In genomic region chr11:78322076-78322831, GRCm38 (mm10) we compare ENCODE assay signal across 8 mouse cellular contexts. TPM values are rescaled to one million over a fixed set of nuclear protein-coding genes. Genes with fewer than 3 reads are reported as not detected.
DNase-seq lines count a peak whose midpoint lies in the region; ATAC-seq and TF ChIP-seq lines count a peak whose summit lies in the region.

No protein-coding gene starts in this region.

- peak overlapping the region; percentile 1; the same call in 1 of the 2 replicates for H3K27ac ChIP-seq in kidney, adult 2 months (ENCODE audit: insufficient read depth, low read depth, low read length)
- peak overlapping the region; percentile 65 for H3K27ac ChIP-seq in embryonic facial prominence, embryonic 13.5 days
- peak overlapping the region; percentile 54 for H3K27ac ChIP-seq in limb, embryonic 15.5 days

- no peak for TF ChIP-seq CTCF in kidney, adult 2 months (conservative IDR thresholded peaks at IDR 0.05; ENCODE audit: insufficient read depth, insufficient read length, low read depth, low read length)
- no peak for TF ChIP-seq CTCF in E14TG2a.4 (conservative IDR thresholded peaks at IDR 0.05; ENCODE audit: low read length)

- H3K9me3 ChIP-seq in E14TG2a.4 (ENCODE audit: low read length): no peaks in the 10 kb centered on the region
- H3K9me3 ChIP-seq in embryonic facial prominence, embryonic 13.5 days: no peaks in the 10 kb centered on the region
- no peaks in the 10 kb centered on the region for H3K9me3 ChIP-seq in limb, embryonic 15.5 days

- H3K27me3 ChIP-seq in kidney, adult 2 months (replicated peaks; ENCODE audit: control insufficient read depth, insufficient read depth, low read length): no peaks in the 10 kb centered on the region
- no peaks in the 10 kb centered on the region for H3K27me3 ChIP-seq in E14TG2a.4 (ENCODE audit: insufficient read depth, low read length)
- no peaks in the 10 kb centered on the region for H3K27me3 ChIP-seq in embryonic facial prominence, embryonic 13.5 days
- no peaks in the 10 kb centered on the region for H3K27me3 ChIP-seq in limb, embryonic 15.5 days

- WGBS in kidney, adult 2 months: 39% methylated on average over 2 of the region's 2 CpGs
- 36% methylated on average over 2 of the region's 2 CpGs for WGBS in embryonic facial prominence, embryonic 13.5 days
- 31% methylated on average over 2 of the region's 2 CpGs for WGBS in limb, embryonic 15.5 days

- no peak overlapping the region for H3K4me3 ChIP-seq in kidney, adult 2 months (ENCODE audit: insufficient read depth, low read depth, low read length)
- H3K4me3 ChIP-seq in E14TG2a.4 (replicated peaks; ENCODE audit: low read length): peak overlapping the region; percentile 76
- peak overlapping the region; percentile 23 for H3K4me3 ChIP-seq in embryonic facial prominence, embryonic 13.5 days
- 0 out of 2 replicates have a peak overlapping the region, but pooled peaks have one; percentile 23 for H3K4me3 ChIP-seq in limb, embryonic 15.5 days

- peaks cover 9% of the 10 kb centered on the region; the same call in 1 of the 2 replicates for H3K4me1 ChIP-seq in kidney, adult 2 months (ENCODE audit: control insufficient read depth, insufficient read depth, low read length)
- peaks cover 56% of the 10 kb centered on the region for H3K4me1 ChIP-seq in E14TG2a.4 (replicated peaks; ENCODE audit: low read depth, low read length)
- peaks cover 18% of the 10 kb centered on the region for H3K4me1 ChIP-seq in embryonic facial prominence, embryonic 13.5 days
- H3K4me1 ChIP-seq in limb, embryonic 15.5 days: peaks cover 20% of the 10 kb centered on the region

- no peaks in the 10 kb centered on the region for H3K36me3 ChIP-seq in kidney, adult 2 months (ENCODE audit: control insufficient read depth, insufficient read depth, low read length)
- peaks cover 83% of the 10 kb centered on the region for H3K36me3 ChIP-seq in E14TG2a.4 (ENCODE audit: insufficient read depth, low read length)
- H3K36me3 ChIP-seq in embryonic facial prominence, embryonic 13.5 days: peaks cover 42% of the 10 kb centered on the region
- H3K36me3 ChIP-seq in limb, embryonic 15.5 days: peaks cover 38% of the 10 kb centered on the region

- H3K9ac ChIP-seq in embryonic facial prominence, embryonic 13.5 days: no peak overlapping the region
- H3K9ac ChIP-seq in limb, embryonic 15.5 days: no peak overlapping the region

- DNase-seq in kidney, adult 2 months: no peak
- no peak for DNase-seq in kidney, adult 18-20 months
- no peak for DNase-seq in thymus, postnatal 25 days
- DNase-seq in right cerebral cortex, adult 2 months (ENCODE audit: low spot score in 2 of 2): no peak

- no peak for TF ChIP-seq POLR2A in kidney, adult 2 months (IDR thresholded peaks at IDR 0.05; ENCODE audit: low read depth, low read length)

- H3K4me2 ChIP-seq in embryonic facial prominence, embryonic 13.5 days: peak overlapping the region; percentile 56
- peak overlapping the region; percentile 40 for H3K4me2 ChIP-seq in limb, embryonic 15.5 days

- ATAC-seq in embryonic facial prominence, embryonic 13.5 days (ENCODE audit: insufficient number of reproducible peaks, insufficient read depth, low FRiP score, low TSS enrichment, low read depth): no peak
- ATAC-seq in limb, embryonic 15.5 days (ENCODE audit: insufficient number of reproducible peaks, low FRiP score, low TSS enrichment, low read depth): no peak
- no peak for ATAC-seq in megakaryocyte progenitor cell, adult 5-6 weeks (replicated peaks; ENCODE audit: poor library complexity)

RNA-seq across cellular contexts. Expression of gene Aldoc, which starts 0.5 kb away (rescaled TPM):
- 36.2 and 43.5 TPM in 2 replicates for polyA plus RNA-seq in kidney, adult 2 months (2012; rRNA removed)
- 16.6 and 21.1 TPM in 2 replicates for polyA plus RNA-seq in embryonic facial prominence, embryonic 13.5 days (2015; fragmentation: Nextera tagmentation; extraction: Ambion mirVana)
- polyA plus RNA-seq in limb, embryonic 15.5 days (2015; fragmentation: Nextera tagmentation; extraction: Ambion mirVana): 25.0 and 25.5 TPM in 2 replicates
- total RNA-seq in megakaryocyte progenitor cell, adult 5-6 weeks (2015): 0.15 and 1.0 TPM in 2 replicates
- 0.17 and 0.54 TPM in 2 replicates for total RNA-seq in megakaryocyte progenitor cell, adult 5-6 weeks (2017)

RNA-seq across cellular contexts. Expression of gene Pigs, which starts 6.0 kb away (rescaled TPM):
- 69.1 and 79.1 TPM in 2 replicates for polyA plus RNA-seq in kidney, adult 2 months (2012; rRNA removed)
- polyA plus RNA-seq in embryonic facial prominence, embryonic 13.5 days (2015; fragmentation: Nextera tagmentation; extraction: Ambion mirVana): 75.7 and 79.5 TPM in 2 replicates
- 83.9 and 85.7 TPM in 2 replicates for polyA plus RNA-seq in limb, embryonic 15.5 days (2015; fragmentation: Nextera tagmentation; extraction: Ambion mirVana)
- 25.6 and 28.6 TPM in 2 replicates for total RNA-seq in megakaryocyte progenitor cell, adult 5-6 weeks (2015)
- total RNA-seq in megakaryocyte progenitor cell, adult 5-6 weeks (2017): 13.3 and 15.6 TPM in 2 replicates

RNA-seq across cellular contexts. Expression of gene Spag5, which starts 20.9 kb away (rescaled TPM):
- polyA plus RNA-seq in kidney, adult 2 months (2012; rRNA removed): 13.2 and 15.0 TPM in 2 replicates
- polyA plus RNA-seq in embryonic facial prominence, embryonic 13.5 days (2015; fragmentation: Nextera tagmentation; extraction: Ambion mirVana): 36.4 and 44.3 TPM in 2 replicates
- polyA plus RNA-seq in limb, embryonic 15.5 days (2015; fragmentation: Nextera tagmentation; extraction: Ambion mirVana): 26.3 and 29.5 TPM in 2 replicates
- total RNA-seq in megakaryocyte progenitor cell, adult 5-6 weeks (2015): 27.0 and 30.0 TPM in 2 replicates
- 52.6 and 54.0 TPM in 2 replicates for total RNA-seq in megakaryocyte progenitor cell, adult 5-6 weeks (2017)

RNA-seq across cellular contexts. Expression of gene Unc119, which starts 21.0 kb away (rescaled TPM):
- polyA plus RNA-seq in kidney, adult 2 months (2012; rRNA removed): 20.3 and 20.8 TPM in 2 replicates
- polyA plus RNA-seq in embryonic facial prominence, embryonic 13.5 days (2015; fragmentation: Nextera tagmentation; extraction: Ambion mirVana): 66.7 and 71.4 TPM in 2 replicates
- polyA plus RNA-seq in limb, embryonic 15.5 days (2015; fragmentation: Nextera tagmentation; extraction: Ambion mirVana): 35.8 and 44.3 TPM in 2 replicates
- 27.2 and 34.4 TPM in 2 replicates for total RNA-seq in megakaryocyte progenitor cell, adult 5-6 weeks (2015)
- total RNA-seq in megakaryocyte progenitor cell, adult 5-6 weeks (2017): 25.7 and 29.2 TPM in 2 replicates

RNA-seq across cellular contexts. Expression of gene BC030499, which starts 31.6 kb away (rescaled TPM):
- 0.15 and 0.19 TPM in 2 replicates for polyA plus RNA-seq in kidney, adult 2 months (2012; rRNA removed)
- polyA plus RNA-seq in embryonic facial prominence, embryonic 13.5 days (2015; fragmentation: Nextera tagmentation; extraction: Ambion mirVana): 0.28 TPM in 1 of 2 replicates, not detected in the other
- 0.09 TPM in 1 of 2 replicates, not detected in the other for polyA plus RNA-seq in limb, embryonic 15.5 days (2015; fragmentation: Nextera tagmentation; extraction: Ambion mirVana)
- total RNA-seq in megakaryocyte progenitor cell, adult 5-6 weeks (2015): 0.22 and 0.30 TPM in 2 replicates
- total RNA-seq in megakaryocyte progenitor cell, adult 5-6 weeks (2017): 0.14 and 2.0 TPM in 2 replicates

Comparison
In these comparisons a context has a peak if more than half of its experiments do, and no peak if none do; other contexts are left out.
1. H3K27ac ChIP-seq: peak in every context shown above with its lines; median percentile 65 in embryonic facial prominence, embryonic 13.5 days; 54 in limb, embryonic 15.5 days; 1 in kidney, adult 2 months.